Mouse (Mus musculus): ENCODE results near the gene Ugt1a1. TPM values are rescaled to one million over a fixed set of nuclear protein-coding genes. Genes with fewer than 3 reads are reported as not detected.

Ugt1a1 gene
- polyA plus RNA-seq, 2 experiments, result 0.17 TPM; not detected in 1

- no peak for ATAC-seq (ENCODE audit: insufficient read depth)
- no peaks in the 10 kb centered on the region for H3K9me3 ChIP-seq (ENCODE audit: control insufficient read depth, low read length)
- no peak for DNase-seq (ENCODE audit: low read depth in 3 of 3, low spot score in 3 of 3)
- no peak overlapping the region for H3K27ac ChIP-seq
- no peak overlapping the region for H3K4me3 ChIP-seq (ENCODE audit: insufficient read depth in 1 of 2, low read depth in 2 of 2, low read length in 2 of 2)
- peaks cover 6 to 34% of the 10 kb centered on the region in 2 experiments; a peak in 3 of 4 replicates for H3K4me1 ChIP-seq (replicated peaks; ENCODE audit: control insufficient read depth in 2 of 2, insufficient read depth in 2 of 2, low read length in 1 of 2)
- TF ChIP-seq CTCF (IDR thresholded peaks at IDR 0.05; ENCODE audit: low read depth), result no peak
- TF ChIP-seq EP300 (IDR thresholded peaks at IDR 0.05; ENCODE audit: low read depth), result no peak
- H3K4me2 ChIP-seq (ENCODE audit: low read depth), result no peak overlapping the region
- WGBS (ENCODE audit: insufficient replicate concordance), result 77% methylated on average over 4 of the region's 4 CpGs
- no peaks in the 10 kb centered on the region for H3K27me3 ChIP-seq (ENCODE audit: control insufficient read depth, insufficient read depth, low read length)
- H3K9ac ChIP-seq (replicated peaks), result no peak overlapping the region
- peaks cover 62% of the 10 kb centered on the region for H3K36me3 ChIP-seq (replicated peaks; ENCODE audit: control insufficient read depth, insufficient read depth, low read depth)
Measured at GRCm38 (mm10) chr1:88262255-88262654, 50.5 kb downstream of the Ugt1a1 start.

DNA sequence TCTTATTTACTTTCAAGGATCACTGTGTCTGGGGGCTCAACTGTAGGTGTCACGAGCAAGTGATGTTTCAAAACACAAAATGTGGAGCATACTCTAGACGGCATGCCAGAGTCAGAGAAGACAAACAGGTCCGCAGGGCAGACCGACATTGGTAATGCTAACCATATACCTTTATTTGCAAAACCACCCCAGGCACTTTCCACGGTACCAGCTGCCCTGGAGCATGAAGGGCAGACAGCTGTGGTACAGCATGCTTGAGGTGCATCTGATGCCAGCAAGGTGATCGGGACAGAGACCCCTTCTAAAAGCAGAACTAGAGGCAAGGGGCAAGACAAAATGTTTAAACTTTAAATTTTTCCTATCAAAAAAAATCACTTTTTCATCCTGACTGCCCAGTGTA lies 51.2 kb downstream of the Ugt1a1 start:
- Histone ChIP-seq H3K36me3 (replicated peaks; ENCODE audit: control insufficient read depth, insufficient read depth, low read depth) (peaks cover 69% of the 10 kb centered on the region), H3K9ac (replicated peaks) (no peak overlapping the region), H3K4me3 (ENCODE audit: insufficient read depth in 1 of 2, low read depth in 2 of 2, low read length in 2 of 2) (no peak overlapping the region), H3K4me1 (replicated peaks; ENCODE audit: control insufficient read depth in 2 of 2, insufficient read depth in 2 of 2, low read length in 1 of 2) (peaks cover 6 to 34% of the 10 kb centered on the region in 2 experiments; a peak in 3 of 4 replicates), H3K9me3 (ENCODE audit: control insufficient read depth, low read length) (no peaks in the 10 kb centered on the region), H3K27me3 (ENCODE audit: control insufficient read depth, insufficient read depth, low read length) (no peaks in the 10 kb centered on the region), H3K4me2 (ENCODE audit: low read depth) (no peak overlapping the region), H3K27ac (no peak overlapping the region)
- TF ChIP-seq EP300 (IDR thresholded peaks at IDR 0.05; ENCODE audit: low read depth), result no peak
- no peak for TF ChIP-seq CTCF (IDR thresholded peaks at IDR 0.05; ENCODE audit: low read depth)
- ATAC-seq (ENCODE audit: insufficient read depth) (no peak), DNase-seq (ENCODE audit: low read depth in 3 of 3, low spot score in 3 of 3) (no peak)
- 64% methylated on average over 6 of the region's 6 CpGs for WGBS (ENCODE audit: insufficient replicate concordance)

DNA sequence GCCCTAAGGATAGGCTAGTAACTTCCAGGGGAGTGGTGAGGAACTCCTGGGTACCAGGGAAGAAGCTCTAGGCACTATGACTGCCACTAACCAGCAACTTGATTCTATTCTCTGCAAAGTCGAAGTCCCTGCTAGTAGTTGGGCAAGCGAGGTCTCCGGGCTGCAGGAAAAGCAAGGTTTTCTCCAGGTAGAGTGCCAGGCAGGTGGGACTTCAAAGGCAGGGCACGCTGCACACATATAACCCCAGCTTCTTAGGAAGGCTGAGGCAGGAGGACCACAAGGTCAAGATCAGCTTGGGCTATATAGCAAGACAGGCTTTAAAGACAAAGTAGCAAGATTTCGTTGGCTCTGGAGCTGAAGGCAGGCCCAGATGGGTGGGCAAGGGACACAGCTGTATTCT lies 52.0 kb downstream of the Ugt1a1 start:
- ATAC-seq (ENCODE audit: insufficient read depth), result no peak
- Histone ChIP-seq H3K27ac (no peak overlapping the region), H3K4me3 (ENCODE audit: insufficient read depth in 1 of 2, low read depth in 2 of 2, low read length in 2 of 2) (no peak overlapping the region), H3K27me3 (ENCODE audit: control insufficient read depth, insufficient read depth, low read length) (no peaks in the 10 kb centered on the region), H3K9me3 (ENCODE audit: control insufficient read depth, low read length) (no peaks in the 10 kb centered on the region), H3K36me3 (replicated peaks; ENCODE audit: control insufficient read depth, insufficient read depth, low read depth) (peaks cover 77% of the 10 kb centered on the region), H3K4me1 (replicated peaks; ENCODE audit: control insufficient read depth in 2 of 2, insufficient read depth in 2 of 2, low read length in 1 of 2) (peaks cover 6 to 34% of the 10 kb centered on the region in 2 experiments; a peak in 3 of 4 replicates), H3K9ac (replicated peaks) (no peak overlapping the region), H3K4me2 (ENCODE audit: low read depth) (no peak overlapping the region)
- WGBS (ENCODE audit: insufficient replicate concordance), result 75% methylated on average over 5 of the region's 5 CpGs
- TF ChIP-seq CTCF (IDR thresholded peaks at IDR 0.05; ENCODE audit: low read depth) (no peak), EP300 (IDR thresholded peaks at IDR 0.05; ENCODE audit: low read depth) (no peak)
- DNase-seq (ENCODE audit: low read depth in 3 of 3, low spot score in 3 of 3), result no peak

GRCm38 (mm10) chr1:88264237-88264868 lies 52.6 kb downstream of the Ugt1a1 start:
- DNase-seq (ENCODE audit: low read depth in 3 of 3, low spot score in 3 of 3) (no peak), ATAC-seq (ENCODE audit: insufficient read depth) (no peak)
- 78% methylated on average over 7 of the region's 7 CpGs for WGBS (ENCODE audit: insufficient replicate concordance)
- Histone ChIP-seq H3K9ac (replicated peaks) (no peak overlapping the region), H3K4me2 (ENCODE audit: low read depth) (no peak overlapping the region), H3K27ac (no peak overlapping the region), H3K9me3 (ENCODE audit: control insufficient read depth, low read length) (no peaks in the 10 kb centered on the region), H3K4me1 (replicated peaks; ENCODE audit: control insufficient read depth in 2 of 2, insufficient read depth in 2 of 2, low read length in 1 of 2) (peaks cover 6 to 31% of the 10 kb centered on the region in 2 experiments; a peak in 3 of 4 replicates), H3K36me3 (replicated peaks; ENCODE audit: control insufficient read depth, insufficient read depth, low read depth) (peaks cover 83% of the 10 kb centered on the region), H3K4me3 (ENCODE audit: insufficient read depth in 1 of 2, low read depth in 2 of 2, low read length in 2 of 2) (no peak overlapping the region), H3K27me3 (ENCODE audit: control insufficient read depth, insufficient read depth, low read length) (no peaks in the 10 kb centered on the region)
- TF ChIP-seq EP300 (IDR thresholded peaks at IDR 0.05; ENCODE audit: low read depth) (no peak), CTCF (IDR thresholded peaks at IDR 0.05; ENCODE audit: low read depth) (no peak)

- TF ChIP-seq CTCF (IDR thresholded peaks at IDR 0.05; ENCODE audit: low read depth) (no peak), EP300 (IDR thresholded peaks at IDR 0.05; ENCODE audit: low read depth) (no peak)
- WGBS (ENCODE audit: insufficient replicate concordance), result 69% methylated on average over 4 of the region's 4 CpGs
- H3K27me3 ChIP-seq (ENCODE audit: control insufficient read depth, insufficient read depth, low read length), result no peaks in the 10 kb centered on the region
- ATAC-seq (ENCODE audit: insufficient read depth) (no peak), DNase-seq (ENCODE audit: low read depth in 3 of 3, low spot score in 3 of 3) (no peak)
- H3K4me2 ChIP-seq (ENCODE audit: low read depth), result no peak overlapping the region
- H3K9ac ChIP-seq (replicated peaks), result no peak overlapping the region
- no peak overlapping the region for H3K4me3 ChIP-seq (ENCODE audit: insufficient read depth in 1 of 2, low read depth in 2 of 2, low read length in 2 of 2)
- H3K36me3 ChIP-seq (replicated peaks; ENCODE audit: control insufficient read depth, insufficient read depth, low read depth), result peaks cover 88% of the 10 kb centered on the region
- H3K27ac ChIP-seq, result no peak overlapping the region
- H3K4me1 ChIP-seq (replicated peaks; ENCODE audit: control insufficient read depth in 2 of 2, insufficient read depth in 2 of 2, low read length in 1 of 2), result peaks cover 6 to 26% of the 10 kb centered on the region in 2 experiments; a peak in 3 of 4 replicates
- no peaks in the 10 kb centered on the region for H3K9me3 ChIP-seq (ENCODE audit: control insufficient read depth, low read length)
Measured at GRCm38 (mm10) chr1:88264869-88265240, 53.1 kb downstream of the Ugt1a1 start.

Data from liver, embryonic 14.5 days (tissue).